Mouse (Mus musculus) heart, embryonic 12.5 days (tissue): Measurements from ENCODE around the gene Spats2l. TPM values are rescaled to one million over a fixed set of nuclear protein-coding genes. Genes with fewer than 3 reads are reported as not detected.

ENCODE experiments used
- ATAC-seq: fragments of 200-750 bp; cut with Nextera tagmentation; 2 replicates; pipeline ENCODE4 v1.8.0; 2017; ENCODE audit warnings: moderate TSS enrichment, moderate library complexity; ENCODE audit not compliant: insufficient number of reproducible peaks, low FRiP score
- H3K27ac ChIP-seq: fragments of 300-500 bp; sonication (generic); 2 replicates; pipeline ENCODE4 v1.5.1; 2016; ENCODE audit warnings: mild to moderate bottlenecking, moderate library complexity; ENCODE audit not compliant: poor library complexity, severe bottlenecking
- H3K27me3 ChIP-seq: fragments of 300-500 bp; sonication (generic); replicated peaks from 2 replicates; pipeline ENCODE4 v1.6.1; 2016; ENCODE audit warnings: mild to moderate bottlenecking, moderate library complexity
- H3K36me3 ChIP-seq: fragments of 300-500 bp; sonication (generic); 2 replicates; pipeline ENCODE4 v1.6.1; 2016; ENCODE audit warnings: mild to moderate bottlenecking, moderate library complexity
- H3K4me1 ChIP-seq: fragments of 300-500 bp; sonication (generic); replicated peaks from 2 replicates; pipeline ENCODE4 v1.6.1; 2016; ENCODE audit warnings: mild to moderate bottlenecking
- H3K4me2 ChIP-seq: fragments of 300-500 bp; sonication (generic); 2 replicates; pipeline ENCODE4 v1.6.1; 2016; ENCODE audit warnings: mild to moderate bottlenecking, moderate library complexity
- H3K4me3 ChIP-seq: fragments of 300-500 bp; sonication (generic); 2 replicates; pipeline ENCODE4 v1.5.1; 2016; ENCODE audit warnings: mild to moderate bottlenecking
- H3K9ac ChIP-seq: fragments of 300-500 bp; sonication (generic); 2 replicates; pipeline ENCODE4 v1.6.1; 2016; ENCODE audit warnings: mild to moderate bottlenecking, moderate library complexity
- H3K9me3 ChIP-seq: fragments of 300-500 bp; sonication (generic); replicated peaks from 2 replicates; pipeline ENCODE4 v1.6.1; 2016; ENCODE audit warnings: mild to moderate bottlenecking, moderate library complexity
- WGBS: fragments of 180-500 bp; shearing (Covaris S2); methylation state at CpG from one replicate; pipeline ENCODE4 v1.1.7; 2016; 5-methylcytosine and 5-hydroxymethylcytosine counted together
- polyA plus RNA-seq: library from polyadenylated mRNA; unstranded; fragments of >200 nt; fragmentation: Nextera tagmentation; extraction: Ambion mirVana; gene quantifications from 2 replicates; pipeline ENCODE4 v1.2.1, GENCODE M21; 2016

The Spats2l gene
- 47.6 and 47.9 TPM in 2 replicates for polyA plus RNA-seq

- Histone ChIP-seq H3K4me1 (no peaks in the 10 kb centered on the region), H3K9me3 (no peaks in the 10 kb centered on the region), H3K36me3 (no peaks in the 10 kb centered on the region), H3K4me2 (peak within 1 kb of the TSS; percentile 65), H3K27me3 (no peaks in the 10 kb centered on the region), H3K4me3 (peak within 1 kb of the TSS; percentile 89), H3K9ac (peak within 1 kb of the TSS; percentile 92), H3K27ac (peak within 1 kb of the TSS; percentile 95)
- peak; percentile 64 for ATAC-seq
- WGBS, result under 1% methylated on average over 22 of the region's 22 CpGs
Measured at GRCm38 (mm10) chr1:57774001-57774667, at the start of gene Spats2l. TSS of gene Spats2l (plus strand) at chr1:57774162.

- 82% methylated on average over 5 of the region's 5 CpGs for WGBS
Measured at GRCm38 (mm10) chr1:57725268-57725667, 48.7 kb upstream of the Spats2l start.

GRCm38 (mm10) chr1:57735877-57736276 is 38.1 kb upstream of the Spats2l start:
- H3K4me3 ChIP-seq, result no peak overlapping the region
- H3K36me3 ChIP-seq, result no peaks in the 10 kb centered on the region
- WGBS, result 27% methylated on average over 4 of the region's 4 CpGs
- no peak overlapping the region for H3K27ac ChIP-seq
- no peaks in the 10 kb centered on the region for H3K9me3 ChIP-seq
- peak; percentile 61 for ATAC-seq
- H3K9ac ChIP-seq, result no peak overlapping the region
- H3K4me2 ChIP-seq, result no peak overlapping the region
- H3K27me3 ChIP-seq, result no peaks in the 10 kb centered on the region
- peaks cover 7% of the 10 kb centered on the region for H3K4me1 ChIP-seq

More at GRCm38 (mm10) chr1:57725268-57725667, 48.7 kb upstream of the Spats2l start:
- ATAC-seq, result no peak
- Histone ChIP-seq H3K27me3 (no peaks in the 10 kb centered on the region), H3K9ac (no peak overlapping the region), H3K4me1 (no peaks in the 10 kb centered on the region), H3K9me3 (no peaks in the 10 kb centered on the region), H3K36me3 (no peaks in the 10 kb centered on the region), H3K4me3 (no peak overlapping the region), H3K27ac (no peak overlapping the region), H3K4me2 (no peak overlapping the region)

GRCm38 (mm10) chr1:57741740-57742139 is 32.2 kb upstream of the Spats2l start:
- no peaks in the 10 kb centered on the region for H3K9me3 ChIP-seq
- H3K9ac ChIP-seq, result no peak overlapping the region
- H3K27me3 ChIP-seq, result no peaks in the 10 kb centered on the region
- H3K4me1 ChIP-seq, result no peaks in the 10 kb centered on the region
- H3K4me3 ChIP-seq, result no peak overlapping the region
- H3K36me3 ChIP-seq, result no peaks in the 10 kb centered on the region
- ATAC-seq, result no peak
- H3K4me2 ChIP-seq, result no peak overlapping the region
- H3K27ac ChIP-seq, result no peak overlapping the region
- 85% methylated on average over 8 of the region's 8 CpGs for WGBS

- Histone ChIP-seq H3K4me3 (no peak overlapping the region), H3K36me3 (no peaks in the 10 kb centered on the region), H3K27ac (no peak overlapping the region), H3K4me1 (no peaks in the 10 kb centered on the region), H3K4me2 (no peak overlapping the region), H3K27me3 (no peaks in the 10 kb centered on the region), H3K9ac (no peak overlapping the region), H3K9me3 (no peaks in the 10 kb centered on the region)
- WGBS, result 72% methylated on average over 2 of the region's 2 CpGs
- ATAC-seq, result no peak
Measured at GRCm38 (mm10) chr1:57742266-57742665, 31.7 kb upstream of the Spats2l start.

GRCm38 (mm10) chr1:57751781-57752180 is 22.2 kb upstream of the Spats2l start:
- no peak for ATAC-seq
- Histone ChIP-seq H3K4me2 (no peak overlapping the region), H3K36me3 (no peaks in the 10 kb centered on the region), H3K27ac (no peak overlapping the region), H3K9me3 (no peaks in the 10 kb centered on the region), H3K4me1 (peaks cover 9% of the 10 kb centered on the region; the same call in 1 of the 2 replicates), H3K4me3 (no peak overlapping the region), H3K9ac (no peak overlapping the region), H3K27me3 (no peaks in the 10 kb centered on the region)
- 46% methylated on average over 3 of the region's 3 CpGs for WGBS

GRCm38 (mm10) chr1:57766396-57766795 is 7.6 kb upstream of the Spats2l start:
- no peak for ATAC-seq
- Histone ChIP-seq H3K27ac (no peak overlapping the region), H3K4me2 (no peak overlapping the region), H3K36me3 (no peaks in the 10 kb centered on the region), H3K27me3 (no peaks in the 10 kb centered on the region), H3K4me1 (no peaks in the 10 kb centered on the region), H3K9me3 (peaks cover 10% of the 10 kb centered on the region; the same call in 1 of the 2 replicates), H3K9ac (no peak overlapping the region), H3K4me3 (no peak overlapping the region)
- WGBS, result 86% methylated on average over 7 of the region's 7 CpGs

- H3K27ac ChIP-seq, result no peak overlapping the region
- no peaks in the 10 kb centered on the region for H3K9me3 ChIP-seq
- WGBS, result 87% methylated on average over 5 of the region's 5 CpGs
- H3K27me3 ChIP-seq, result no peaks in the 10 kb centered on the region
- no peak for ATAC-seq
- H3K36me3 ChIP-seq, result no peaks in the 10 kb centered on the region
- no peak overlapping the region for H3K4me2 ChIP-seq
- H3K4me3 ChIP-seq, result no peak overlapping the region
- H3K4me1 ChIP-seq, result no peaks in the 10 kb centered on the region
- H3K9ac ChIP-seq, result no peak overlapping the region
Measured at GRCm38 (mm10) chr1:57773326-57773725, 636 bp upstream of the Spats2l start.

GRCm38 (mm10) chr1:57774668-57775495 is 920 bp downstream of the Spats2l start:
- Histone ChIP-seq H3K9ac (peak overlapping the region; percentile 92), H3K4me2 (peak overlapping the region; percentile 65), H3K27me3 (no peaks in the 10 kb centered on the region), H3K27ac (peak overlapping the region; percentile 95), H3K4me3 (peak overlapping the region; percentile 89), H3K4me1 (no peaks in the 10 kb centered on the region), H3K9me3 (no peaks in the 10 kb centered on the region), H3K36me3 (no peaks in the 10 kb centered on the region)
- peak; percentile 83 for ATAC-seq
- WGBS, result under 1% methylated on average over 105 of the region's 113 CpGs

GRCm38 (mm10) chr1:57775496-57775790 is 1.5 kb downstream of the Spats2l start:
- Histone ChIP-seq H3K36me3 (no peaks in the 10 kb centered on the region), H3K4me3 (peak overlapping the region; percentile 89), H3K9ac (peak overlapping the region; percentile 92), H3K27ac (peak overlapping the region; percentile 95), H3K4me2 (peak overlapping the region; percentile 65), H3K4me1 (no peaks in the 10 kb centered on the region), H3K9me3 (no peaks in the 10 kb centered on the region), H3K27me3 (no peaks in the 10 kb centered on the region)
- peak; percentile 35; the same call in 1 of the 2 replicates for ATAC-seq
- WGBS, result 0% methylated on average over 14 of the region's 14 CpGs

GRCm38 (mm10) chr1:57776671-57777281 is 2.8 kb downstream of the Spats2l start:
- 0 out of 2 replicates have a peak overlapping the region, but pooled peaks have one; percentile 21 for H3K4me2 ChIP-seq
- no peak for ATAC-seq
- no peaks in the 10 kb centered on the region; the same call in 1 of the 2 replicates for H3K4me1 ChIP-seq
- 52% methylated on average over 5 of the region's 5 CpGs for WGBS
- H3K9me3 ChIP-seq, result no peaks in the 10 kb centered on the region
- no peaks in the 10 kb centered on the region for H3K36me3 ChIP-seq
- no peaks in the 10 kb centered on the region for H3K27me3 ChIP-seq
- H3K27ac ChIP-seq, result no peak overlapping the region
- H3K9ac ChIP-seq, result no peak overlapping the region
- H3K4me3 ChIP-seq, result no peak overlapping the region
